Mouse (Mus musculus) erythroid progenitor cell, adult 5-6 weeks (primary cell): ENCODE data around the gene Psmb3. TPM values are rescaled to one million over a fixed set of nuclear protein-coding genes. Genes with fewer than 3 reads are reported as not detected.
"Not testable (repeated sequence)": the region's sequence is repeated elsewhere in the genome, so short reads cannot be mapped to it uniquely, and the experiment has no call there.

Experiments used
- ATAC-seq: replicated peaks from 2 replicates; pipeline ENCODE4 v1.8.0; 2016; ENCODE audit warnings: moderate number of reproducible peaks, mild to moderate bottlenecking, moderate TSS enrichment, inconsistent platforms; ENCODE audit not compliant: poor library complexity, low FRiP score, severe bottlenecking
- total RNA-seq, 2 experiments: library from RNA; stranded (forward) in 1 of 2; stranded (reverse) in 1 of 2; fragments of 150-400 nt in 1 of 2; fragments of 186-747, 209-891 nt in 1 of 2; gene quantifications; 2 replicates each; pipeline versions ENCODE4 v1.2.3 to v1.2.4; 2015 to 2017; ENCODE audit warnings: low replicate concordance in 2 of 2

The Psmb3 gene
- total RNA-seq (2015; ENCODE audit: low replicate concordance): 20.5 and 50.7 TPM in 2 replicates
- 7.9 and 45.8 TPM in 2 replicates for total RNA-seq (2017; ENCODE audit: low replicate concordance)

- peak; percentile 92 for ATAC-seq
These were observed at the start of gene Psmb3 for GRCm38 (mm10) chr11:97703039-97703826. Gene Psmb3 (plus strand): TSS chr11:97703399.

- ATAC-seq: no peak
These were observed 49.0 kb upstream of the Psmb3 start for GRCm38 (mm10) chr11:97654210-97654609.

- no peak for ATAC-seq
These were observed 46.8 kb upstream of the Psmb3 start for GRCm38 (mm10) chr11:97656269-97656971.

- no peak for ATAC-seq
These were observed 45.8 kb upstream of the Psmb3 start for GRCm38 (mm10) chr11:97657184-97657945.

- ATAC-seq: not testable (repeated sequence)
These were observed 45.2 kb upstream of the Psmb3 start for GRCm38 (mm10) chr11:97657967-97658366.

- ATAC-seq: no peak
These were observed 44.4 kb upstream of the Psmb3 start for GRCm38 (mm10) chr11:97658751-97659266.

GRCm38 (mm10) chr11:97659267-97659989 lies 43.8 kb upstream of the Psmb3 start:
- no peak for ATAC-seq

- 0 out of 2 replicates have a peak, but pooled peaks have one; percentile 16 for ATAC-seq
These were observed 43.0 kb upstream of the Psmb3 start for GRCm38 (mm10) chr11:97659990-97660714.

- ATAC-seq: no peak
These were observed 42.2 kb upstream of the Psmb3 start for GRCm38 (mm10) chr11:97660734-97661647.

- no peak for ATAC-seq
These were observed 41.5 kb upstream of the Psmb3 start for GRCm38 (mm10) chr11:97661648-97662133.

GRCm38 (mm10) chr11:97662207-97662892 lies 40.8 kb upstream of the Psmb3 start:
- ATAC-seq: no peak

- no peak for ATAC-seq
These were observed 40.2 kb upstream of the Psmb3 start, which contains the start of gene Mllt6 for GRCm38 (mm10) chr11:97662893-97663527. Gene Mllt6 (plus strand): TSS chr11:97663414.

GRCm38 (mm10) chr11:97663528-97664338 lies 39.5 kb upstream of the Psmb3 start:
- no peak for ATAC-seq

- no peak for ATAC-seq
These were observed 38.9 kb upstream of the Psmb3 start for GRCm38 (mm10) chr11:97664339-97664665.

- no peak for ATAC-seq
These were observed 38.4 kb upstream of the Psmb3 start for GRCm38 (mm10) chr11:97664771-97665240.

GRCm38 (mm10) chr11:97665431-97665830 lies 37.8 kb upstream of the Psmb3 start:
- ATAC-seq: no peak
